In the genomic region with DNA sequence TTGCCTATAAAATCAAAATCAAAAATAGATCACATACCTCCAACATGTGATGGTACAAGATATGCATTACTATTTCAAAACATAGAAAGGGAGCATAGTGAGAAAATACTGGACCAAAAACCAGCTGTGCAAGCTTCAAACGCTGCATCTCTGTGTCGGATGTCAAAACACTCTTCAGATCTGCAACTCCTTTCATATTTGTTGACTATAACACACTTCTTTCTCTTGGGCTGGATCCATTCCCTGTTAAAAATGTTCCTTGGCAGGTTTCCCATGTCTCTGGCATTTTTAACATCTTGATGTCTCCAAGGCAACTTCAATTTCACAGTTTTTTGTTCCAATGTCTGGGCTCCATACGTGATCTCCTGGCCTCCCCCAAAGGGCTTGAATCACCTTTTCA, we compare ENCODE assay signal across 19 mouse cellular contexts.
DNase-seq lines count a peak whose midpoint lies in the region; ATAC-seq and TF ChIP-seq lines count a peak whose summit lies in the region.
"Had no signal": no experiment of that assay in that cellular context is flagged by ENCODE, and none has a peak within 500 bp of the region (broad histone marks: within the 10 kb centered on the region; RNA-seq: fewer than 3 reads in every experiment).

No protein-coding gene starts in this region.

- no peak for DNase-seq in frontal cortex, postnatal 14 days (ENCODE audit: low spot score in 2 of 2)
- DNase-seq in layer of hippocampus, adult 2 months (ENCODE audit: low spot score in 2 of 2) = peak; percentile 5 to 12
- DNase-seq in layer of hippocampus, adult 8-10 months (ENCODE audit: low spot score in 2 of 2) = no peak
- DNase-seq in midbrain, postnatal 0 days (ENCODE audit: low spot score) = peak; percentile 16
- DNase-seq in midbrain, embryonic 11.5 days (ENCODE audit: low spot score, missing footprints) = no peak
- DNase-seq in lung, postnatal 36 days = peak; percentile 26
- no peak for DNase-seq in heart, postnatal 36 days
- DNase-seq: cerebellum, adult 2 months; kidney, adult 8-10 months; kidney, postnatal 4 days; liver, postnatal 0 days had no signal

- no peaks in the 10 kb centered on the region for H3K9me3 ChIP-seq in midbrain, postnatal 0 days (ENCODE audit: low read length)
- no peaks in the 10 kb centered on the region for H3K9me3 ChIP-seq in midbrain, embryonic 11.5 days (ENCODE audit: control insufficient read depth, low read length)
- H3K9me3 ChIP-seq: embryonic facial prominence, embryonic 15.5 days; heart, embryonic 13.5 days; hindbrain, embryonic 10.5 days; limb, embryonic 15.5 days; midbrain, embryonic 10.5 days; neural tube, embryonic 15.5 days; stomach, embryonic 15.5 days had no signal

- H3K9ac ChIP-seq in midbrain, postnatal 0 days (replicated peaks; ENCODE audit: low read length, poor library complexity, severe bottlenecking) = no peak overlapping the region
- no peak overlapping the region for H3K9ac ChIP-seq in midbrain, embryonic 11.5 days (ENCODE audit: low read length)
- H3K9ac ChIP-seq: embryonic facial prominence, embryonic 15.5 days; heart, embryonic 13.5 days; limb, embryonic 15.5 days; liver, postnatal 0 days; neural tube, embryonic 15.5 days; stomach, embryonic 15.5 days had no signal

- peak; percentile 34; the same call in 1 of the 2 replicates for ATAC-seq in frontal cortex, adult (ENCODE audit: low TSS enrichment)
- ATAC-seq in midbrain, postnatal 0 days (ENCODE audit: low FRiP score) = no peak
- no peak for ATAC-seq in midbrain, embryonic 11.5 days (ENCODE audit: low FRiP score)
- ATAC-seq: liver, postnatal 0 days had no signal

- H3K27me3 ChIP-seq in midbrain, postnatal 0 days (ENCODE audit: insufficient read depth, low read length) = no peaks in the 10 kb centered on the region
- no peaks in the 10 kb centered on the region for H3K27me3 ChIP-seq in midbrain, embryonic 11.5 days (ENCODE audit: control insufficient read depth, insufficient read depth, low read length)
- H3K27me3 ChIP-seq: embryonic facial prominence, embryonic 15.5 days; heart, embryonic 13.5 days; limb, embryonic 15.5 days; neural tube, embryonic 15.5 days; stomach, embryonic 15.5 days had no signal

- no peak overlapping the region for H3K4me2 ChIP-seq in midbrain, postnatal 0 days (ENCODE audit: low read depth, low read length, poor library complexity, severe bottlenecking)
- H3K4me2 ChIP-seq in midbrain, embryonic 11.5 days = no peak overlapping the region
- H3K4me2 ChIP-seq: embryonic facial prominence, embryonic 15.5 days; heart, embryonic 13.5 days; limb, embryonic 15.5 days; neural tube, embryonic 15.5 days; stomach, embryonic 15.5 days had no signal

- no peaks in the 10 kb centered on the region for H3K36me3 ChIP-seq in midbrain, postnatal 0 days (ENCODE audit: insufficient read depth, low read length)
- H3K36me3 ChIP-seq in midbrain, embryonic 11.5 days (ENCODE audit: control insufficient read depth, insufficient read depth, low read length) = no peaks in the 10 kb centered on the region
- H3K36me3 ChIP-seq: embryonic facial prominence, embryonic 15.5 days; heart, embryonic 13.5 days; hindbrain, embryonic 10.5 days; limb, embryonic 15.5 days; midbrain, embryonic 10.5 days; neural tube, embryonic 15.5 days; stomach, embryonic 15.5 days had no signal

- intact Hi-C loops in heart, postnatal 36 days (cut with DNase I) = no loop called here

- 54% methylated on average over 3 of the region's 3 CpGs for WGBS in midbrain, postnatal 0 days
- 81% methylated on average over 3 of the region's 3 CpGs for WGBS in midbrain, embryonic 11.5 days

- H3K4me3 ChIP-seq in layer of hippocampus, adult 2 months = no peak overlapping the region
- H3K4me3 ChIP-seq in midbrain, postnatal 0 days (ENCODE audit: low read depth, low read length) = no peak overlapping the region
- no peak overlapping the region for H3K4me3 ChIP-seq in midbrain, embryonic 11.5 days (ENCODE audit: low read depth, low read length)
- H3K4me3 ChIP-seq: embryonic facial prominence, embryonic 15.5 days; heart, embryonic 13.5 days; hindbrain, embryonic 10.5 days; limb, embryonic 15.5 days; midbrain, embryonic 10.5 days; neural tube, embryonic 15.5 days; stomach, embryonic 15.5 days had no signal

- H3K4me1 ChIP-seq in midbrain, postnatal 0 days (ENCODE audit: insufficient read depth, low read length) = no peaks in the 10 kb centered on the region
- no peaks in the 10 kb centered on the region for H3K4me1 ChIP-seq in midbrain, embryonic 11.5 days (ENCODE audit: control insufficient read depth, insufficient read depth, low read length)
- H3K4me1 ChIP-seq: hindbrain, embryonic 10.5 days; limb, embryonic 15.5 days; midbrain, embryonic 10.5 days; neural tube, embryonic 15.5 days; stomach, embryonic 15.5 days had no signal

- no peak for TF ChIP-seq CTCF in layer of hippocampus, adult 2 months (conservative IDR thresholded peaks at IDR 0.05)
- TF ChIP-seq CTCF in midbrain, postnatal 0 days (IDR thresholded peaks at IDR 0.05) = no peak

- no peak overlapping the region for H3K27ac ChIP-seq in layer of hippocampus, adult 2 months
- no peak overlapping the region for H3K27ac ChIP-seq in midbrain, postnatal 0 days (ENCODE audit: low read depth, low read length)
- no peak overlapping the region for H3K27ac ChIP-seq in midbrain, embryonic 11.5 days (ENCODE audit: low read depth, low read length)
- H3K27ac ChIP-seq: embryonic facial prominence, embryonic 15.5 days; heart, embryonic 13.5 days; hindbrain, embryonic 10.5 days; limb, embryonic 15.5 days; midbrain, embryonic 10.5 days; neural tube, embryonic 15.5 days; stomach, embryonic 15.5 days had no signal

Comparison
In these comparisons a context has a peak if more than half of its experiments do, and no peak if none do; other contexts are left out.
1. DNase-seq: peak in layer of hippocampus, adult 2 months (2 of 2), midbrain, postnatal 0 days (single experiment) and lung, postnatal 36 days (single experiment); none in frontal cortex, postnatal 14 days (0 of 2), layer of hippocampus, adult 8-10 months (0 of 2), midbrain, embryonic 11.5 days (single experiment) and heart, postnatal 36 days (0 of 2).